Mouse (Mus musculus) right cerebral cortex, adult 2 months (tissue): Measurements from ENCODE around the gene Eif3d.

ENCODE experiments used
- DNase-seq, 2 experiments: peaks; one replicate each; pipeline ENCODE4 v3.0.0; 2021 to 2022; ENCODE audit warnings: low spot score in 2 of 2

Eif3d gene

GRCm38 (mm10) chr15:77954362-77954761 is 16.3 kb downstream of the Eif3d start:
- DNase-seq = no peak

- DNase-seq = no peak
Observed at GRCm38 (mm10) chr15:77952921-77953320, 17.7 kb downstream of the Eif3d start.

- DNase-seq = no peak
Observed at GRCm38 (mm10) chr15:77949061-77949460, 21.6 kb downstream of the Eif3d start.

DNA sequence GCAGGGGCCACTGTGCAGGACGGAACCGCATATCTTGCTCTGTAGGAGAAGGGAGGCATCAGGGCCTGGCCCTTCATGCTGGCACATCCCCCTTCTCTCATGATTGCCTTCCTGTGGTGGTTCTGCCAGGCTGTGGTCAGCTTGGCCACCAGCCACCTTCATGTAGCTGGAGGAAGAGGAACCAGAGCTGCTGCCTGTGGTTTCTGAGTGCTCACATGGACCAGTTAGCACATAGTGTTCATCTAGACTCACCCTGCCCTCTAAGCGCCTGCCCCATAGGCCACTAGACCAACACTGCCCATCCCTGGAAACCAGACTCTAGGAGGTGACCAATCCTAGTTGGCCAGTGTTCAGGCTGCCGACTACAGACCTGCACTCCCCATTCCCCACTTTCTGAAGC is 24.9 kb downstream of the Eif3d start:
- no peak for DNase-seq

DNA sequence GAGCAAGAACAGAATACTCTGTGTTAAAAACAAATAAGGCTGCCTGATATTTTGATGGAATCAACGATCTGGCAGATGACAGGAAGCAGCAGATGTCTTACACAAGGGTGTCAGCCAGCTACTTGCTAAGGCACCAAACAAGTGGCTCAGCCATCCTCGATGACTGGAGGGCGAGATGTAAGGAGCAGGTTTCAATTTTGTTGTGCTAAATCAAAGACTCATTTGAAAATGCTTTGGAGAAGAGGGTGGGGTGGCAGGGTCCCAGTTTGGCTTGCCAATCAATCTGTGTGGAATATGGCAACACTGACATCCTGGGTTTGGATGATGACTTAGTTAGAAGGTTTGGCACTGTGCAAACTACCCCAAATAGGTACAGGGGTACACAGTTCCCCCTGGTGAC is 29.1 kb downstream of the Eif3d start:
- no peak for DNase-seq

DNA sequence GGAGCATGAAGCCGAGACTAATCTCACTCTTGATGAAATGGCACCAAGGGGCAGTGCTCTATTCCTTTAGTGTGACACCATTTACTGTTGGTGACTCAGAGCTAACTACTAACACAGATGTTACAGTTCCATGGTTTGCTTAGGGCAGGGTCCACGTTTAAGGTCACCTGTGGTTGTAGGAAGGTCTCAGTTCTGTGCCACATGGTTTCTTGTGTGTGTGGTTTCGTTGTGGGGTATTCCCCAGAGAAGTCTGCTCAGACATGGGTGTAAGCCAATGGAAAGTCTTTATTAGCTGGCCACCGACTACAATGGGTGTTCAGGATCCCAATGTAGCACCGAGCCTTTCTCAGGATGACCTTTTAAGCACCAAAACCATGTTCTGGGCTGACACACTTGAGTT is 32.1 kb downstream of the Eif3d start:
- DNase-seq = no peak

DNA sequence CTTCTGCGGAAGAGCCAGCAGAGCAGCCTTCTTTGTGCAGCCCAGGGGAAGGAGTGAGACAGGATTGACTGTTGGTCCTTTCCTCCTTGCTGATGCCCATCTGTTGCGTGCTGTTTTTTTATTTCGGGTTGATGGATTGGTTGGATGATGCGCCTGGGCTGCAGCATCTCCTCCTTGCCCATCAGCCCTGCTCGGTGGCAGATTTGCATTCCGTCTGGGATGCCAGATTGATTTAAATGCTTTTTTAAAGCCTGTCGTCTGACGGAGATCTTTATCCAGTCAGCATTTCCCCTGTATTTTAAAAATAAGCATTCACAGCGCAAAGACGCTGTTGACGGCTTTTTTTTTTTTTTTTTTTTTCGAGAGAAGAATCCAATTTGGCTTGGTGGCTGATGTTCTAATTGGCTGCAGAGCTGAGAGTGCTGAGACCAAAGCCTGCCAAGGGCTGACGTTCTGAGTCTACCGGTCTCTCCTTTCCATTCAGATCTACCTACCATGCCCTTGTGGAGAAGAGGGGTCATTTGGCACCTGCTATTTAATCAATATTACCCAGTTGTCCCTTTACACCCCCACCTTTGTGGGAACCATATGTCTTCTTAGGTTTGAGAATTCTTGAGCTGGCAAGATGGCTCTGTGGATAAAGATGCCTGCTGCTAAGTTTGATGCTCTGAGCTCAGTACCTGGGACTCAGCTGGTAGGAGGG is 34.8 kb downstream of the Eif3d start:
- peak; percentile 46 to 49 for DNase-seq

DNA sequence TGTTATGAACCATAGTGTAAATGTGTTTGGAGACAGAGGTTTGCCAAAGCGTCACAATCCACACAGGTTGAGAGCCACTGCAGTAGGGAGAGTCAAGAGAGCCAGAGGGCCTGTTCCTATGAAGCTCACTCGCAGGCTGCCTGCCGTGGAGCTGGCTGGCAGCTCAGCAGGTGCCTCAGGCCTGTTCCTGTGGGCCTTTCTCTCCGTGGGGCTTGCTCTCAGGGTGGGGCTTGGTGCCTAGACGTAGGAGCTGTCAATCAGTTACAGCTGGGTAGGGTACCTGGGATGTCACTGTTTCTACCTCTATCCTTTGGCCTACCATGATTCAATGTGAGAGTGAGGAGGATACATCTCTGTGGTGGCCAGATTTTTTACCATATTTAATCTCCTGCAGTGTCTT is 35.6 kb downstream of the Eif3d start:
- DNase-seq = no peak

- DNase-seq = no peak
Observed at GRCm38 (mm10) chr15:77934326-77934725, 36.3 kb downstream of the Eif3d start.

GRCm38 (mm10) chr15:77933770-77934169 is 36.8 kb downstream of the Eif3d start:
- DNase-seq = peak; percentile 99 to 100

DNA sequence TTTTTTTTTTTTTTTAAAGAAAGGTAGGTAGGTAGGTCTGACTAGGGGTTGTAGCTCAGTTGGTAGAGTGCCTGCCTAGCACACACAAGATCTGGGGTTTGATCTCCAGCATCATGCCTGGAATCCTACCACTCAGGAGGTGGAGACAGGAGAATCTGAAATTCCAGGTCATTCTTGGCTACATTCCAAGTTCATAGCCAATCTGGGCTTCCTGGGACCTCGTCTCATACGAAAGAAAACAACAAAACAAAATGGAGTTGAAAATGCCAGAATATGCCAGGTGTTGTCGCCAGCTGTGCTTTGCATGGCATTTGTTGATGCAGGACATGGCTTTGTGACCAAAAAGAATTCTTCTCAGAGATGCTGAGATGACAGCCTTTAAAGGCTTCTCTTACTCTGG is 37.4 kb downstream of the Eif3d start:
- no peak for DNase-seq

DNA sequence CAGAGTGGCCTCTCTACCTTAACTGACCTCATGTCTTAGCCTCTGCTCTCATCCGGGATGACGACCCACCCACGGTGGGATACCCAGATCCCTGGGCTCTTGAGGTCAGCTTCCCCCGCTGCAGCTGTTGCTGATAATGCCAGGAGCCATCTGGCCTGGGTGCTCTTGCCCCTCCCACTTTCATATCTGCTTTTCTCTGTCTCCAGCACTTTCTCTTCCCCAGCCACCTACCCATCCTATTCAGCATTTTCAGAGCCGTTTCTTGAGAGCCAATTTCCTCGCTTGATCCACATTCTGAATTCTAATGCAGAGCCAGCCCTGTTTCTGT is 39.0 kb downstream of the Eif3d start:
- no peak for DNase-seq

DNA sequence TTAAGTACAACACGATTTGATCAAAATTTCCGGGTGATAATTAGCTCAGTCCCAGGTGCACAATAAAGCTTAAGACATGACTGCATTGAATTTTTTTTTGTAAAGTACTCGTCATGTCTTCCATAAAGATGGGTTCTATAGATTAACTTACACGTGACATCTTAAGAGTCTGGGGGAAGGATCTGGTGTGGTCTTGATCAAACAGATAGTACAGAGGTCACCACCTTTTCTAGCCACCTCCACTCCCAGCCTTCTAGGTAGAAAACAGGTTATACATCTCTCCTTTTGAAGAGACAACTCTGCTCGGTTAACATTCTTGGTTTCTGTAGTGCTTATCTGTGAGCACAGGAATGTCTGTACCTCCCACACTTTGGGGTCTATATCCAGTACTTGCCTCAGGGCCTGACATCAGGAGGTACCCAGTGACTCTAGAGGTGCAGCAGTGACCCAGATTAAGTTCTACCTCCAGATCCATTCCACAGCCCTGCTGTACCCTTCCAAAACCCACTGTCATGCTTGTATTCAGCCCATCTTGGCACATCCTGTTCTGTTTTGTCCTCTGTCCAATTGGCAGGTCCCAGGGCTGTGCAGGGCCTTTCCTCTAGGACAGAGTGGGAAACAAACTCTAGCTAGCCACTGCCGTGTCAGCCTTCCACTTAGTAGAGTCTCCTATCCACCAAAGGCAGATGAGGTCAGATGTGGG is 39.5 kb downstream of the Eif3d start:
- no peak for DNase-seq

- DNase-seq = no peak
Observed at GRCm38 (mm10) chr15:77929804-77930203, 40.8 kb downstream of the Eif3d start.

DNA sequence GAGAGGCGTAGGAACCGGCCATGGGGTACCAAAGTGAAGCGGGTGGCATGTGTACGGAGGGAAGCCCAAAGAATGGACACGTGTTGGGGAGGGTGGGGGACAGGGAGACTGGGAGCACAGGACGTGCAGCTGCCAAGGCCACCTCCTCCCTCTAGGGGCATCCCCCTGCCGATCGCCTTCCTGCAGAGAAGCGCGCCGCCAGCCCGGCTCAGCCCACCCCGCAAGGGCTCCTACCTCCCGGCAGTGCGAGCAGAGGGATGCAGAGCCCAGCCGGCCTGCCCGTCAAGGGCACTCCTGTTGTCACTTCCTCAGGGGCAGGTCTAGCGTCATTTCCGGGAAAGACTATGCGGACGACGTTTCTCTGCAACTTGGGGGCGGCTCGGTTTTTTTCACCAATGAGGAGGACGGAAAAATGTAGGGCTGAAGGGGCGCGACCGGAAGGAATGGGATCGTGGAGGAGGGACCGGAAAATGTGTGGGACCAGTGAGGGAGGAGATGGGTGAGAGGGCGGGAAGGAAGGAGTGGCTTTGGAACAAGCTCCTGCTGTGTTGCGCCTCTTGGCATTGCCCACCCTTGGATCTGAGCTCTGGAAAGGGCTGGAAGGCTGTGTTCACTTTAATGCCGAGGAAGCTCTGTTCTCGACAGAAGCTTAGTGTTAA is 41.8 kb downstream of the Eif3d start, which contains the start of gene Txn2:
Gene Txn2, minus strand, starts transcription at position 334 of the 659 bp plus-strand sequence.
- peak; percentile 97 to 98 for DNase-seq

GRCm38 (mm10) chr15:77928091-77928490 is 42.5 kb downstream of the Eif3d start:
- no peak for DNase-seq

DNA sequence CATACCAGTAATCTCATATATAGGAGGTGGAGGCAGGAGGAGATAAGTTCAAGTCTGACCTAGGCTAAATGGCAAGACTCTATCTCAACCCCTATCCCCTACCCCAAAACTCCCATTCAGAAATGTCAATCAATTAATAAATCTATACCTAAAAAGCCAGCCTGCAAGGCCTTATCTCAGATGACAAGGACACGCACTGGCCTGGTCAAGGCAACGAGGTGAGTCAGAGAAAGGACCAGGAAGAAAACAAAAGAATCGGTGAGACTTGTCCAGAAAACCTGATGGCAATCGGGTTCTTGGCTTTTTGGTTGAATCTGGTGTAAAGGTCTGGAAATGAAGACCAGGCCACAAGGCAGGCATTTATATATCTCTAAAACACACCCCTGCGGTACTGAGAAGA is 43.7 kb downstream of the Eif3d start:
- no peak for DNase-seq

GRCm38 (mm10) chr15:77925195-77925594 is 45.4 kb downstream of the Eif3d start:
- no peak for DNase-seq

GRCm38 (mm10) chr15:77923267-77924035 is 47.2 kb downstream of the Eif3d start:
- no peak for DNase-seq

DNA sequence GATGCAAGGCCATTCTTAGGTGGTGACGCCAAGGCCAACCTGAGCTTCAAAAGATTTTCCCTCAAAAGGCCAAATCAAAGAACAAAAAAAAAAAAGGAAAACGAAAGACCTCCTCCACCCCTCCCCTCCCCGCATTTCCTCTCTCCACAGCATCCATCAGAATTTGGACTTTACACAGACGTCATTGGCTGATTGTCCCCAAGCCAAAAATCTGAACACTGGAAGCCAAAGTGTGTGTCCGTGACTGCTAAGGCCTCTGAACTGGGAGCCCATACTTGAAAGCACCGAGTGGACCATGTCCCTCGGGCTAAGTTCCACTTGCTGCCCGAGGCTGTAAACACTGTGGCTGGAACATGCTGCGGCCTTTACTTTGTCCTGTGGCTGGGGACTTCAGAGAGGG is 47.9 kb downstream of the Eif3d start:
- DNase-seq = no peak

- no peak for DNase-seq
Observed at GRCm38 (mm10) chr15:77921636-77922035, 49.0 kb downstream of the Eif3d start.
